Mouse (Mus musculus) layer of hippocampus, postnatal 14 days (tissue): ENCODE data around the gene Dlgap1. TPM values are rescaled to one million over a fixed set of nuclear protein-coding genes. Genes with fewer than 3 reads are reported as not detected.
A peak's percentile ranks its signal among the peaks of the same experiment; 100 is the strongest.

Source experiments
- DNase-seq, 2 experiments: peaks; one replicate each; pipeline ENCODE4 v3.0.0; 2021 to 2022; ENCODE audit warnings: low spot score in 2 of 2, mixed read lengths in 1 of 2
- total RNA-seq, 2 experiments: library from RNA; stranded (reverse); gene quantifications; 2 replicates each; pipeline ENCODE4 v1.2.3; 2021

Gene Dlgap1
- total RNA-seq, 2 experiments from 2014 or later: 370 to 411 TPM

DNA sequence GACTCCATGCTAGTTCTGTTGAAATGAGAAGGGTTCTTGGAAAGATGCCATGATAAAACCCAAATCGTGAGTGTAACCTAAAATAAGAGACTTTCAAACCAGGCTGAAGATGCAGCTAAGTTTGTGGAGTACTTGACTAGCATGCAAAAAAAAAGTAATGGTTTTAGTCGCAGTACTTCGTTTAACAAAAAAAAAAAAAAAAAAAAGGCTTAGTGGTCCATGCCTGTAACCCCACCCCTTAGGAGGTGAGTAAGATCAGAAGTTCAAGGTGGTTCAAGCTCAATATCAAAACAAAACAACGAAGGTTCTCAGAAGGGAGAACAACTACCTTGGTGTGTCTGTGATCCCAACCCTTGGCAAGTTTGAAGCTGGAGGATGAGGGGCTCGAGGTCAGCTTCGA lies 782.8 kb downstream of the Dlgap1 start:
- no peak for DNase-seq

GRCm38 (mm10) chr17:70753444-70754032 lies 784.7 kb downstream of the Dlgap1 start:
- DNase-seq: peak in 1 of 2 experiments; percentile 45

- no peak for DNase-seq
Measured at GRCm38 (mm10) chr17:70754041-70754440, 785.2 kb downstream of the Dlgap1 start.

GRCm38 (mm10) chr17:70754638-70755037 lies 785.8 kb downstream of the Dlgap1 start:
- no peak for DNase-seq

- DNase-seq: peak; percentile 80 to 84
Measured at GRCm38 (mm10) chr17:70755039-70755668, 786.3 kb downstream of the Dlgap1 start.

DNA sequence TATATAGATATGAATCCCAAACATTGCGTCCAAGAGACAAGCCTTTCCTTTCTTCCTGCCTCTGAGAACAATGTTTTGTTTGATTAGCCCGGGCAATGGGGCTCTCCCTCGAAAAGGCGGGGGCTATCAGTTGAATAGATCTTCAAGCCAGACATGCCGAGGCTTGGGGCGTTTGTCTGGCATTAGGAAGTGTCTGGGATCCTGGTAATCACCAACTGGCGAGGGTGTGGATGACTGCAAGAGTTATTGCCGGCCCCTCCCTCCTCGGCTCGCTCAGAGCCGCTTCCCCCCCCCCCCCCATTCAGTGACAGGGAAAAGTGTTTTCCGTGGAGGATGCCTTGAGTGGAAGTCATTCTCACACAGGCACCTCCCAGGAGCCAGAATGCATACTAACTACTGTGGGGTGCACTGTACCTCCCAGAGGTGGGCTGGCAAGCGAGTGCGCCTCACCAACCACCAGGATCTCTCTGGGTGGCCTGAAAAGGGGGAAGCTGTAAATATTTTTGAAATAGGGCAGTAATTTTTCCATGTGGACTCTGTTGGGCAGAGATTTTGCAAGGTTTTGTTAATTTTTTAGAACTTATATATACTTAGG lies 786.9 kb downstream of the Dlgap1 start:
- DNase-seq: no peak

GRCm38 (mm10) chr17:70762001-70762400 lies 793.1 kb downstream of the Dlgap1 start:
- DNase-seq: no peak

DNA sequence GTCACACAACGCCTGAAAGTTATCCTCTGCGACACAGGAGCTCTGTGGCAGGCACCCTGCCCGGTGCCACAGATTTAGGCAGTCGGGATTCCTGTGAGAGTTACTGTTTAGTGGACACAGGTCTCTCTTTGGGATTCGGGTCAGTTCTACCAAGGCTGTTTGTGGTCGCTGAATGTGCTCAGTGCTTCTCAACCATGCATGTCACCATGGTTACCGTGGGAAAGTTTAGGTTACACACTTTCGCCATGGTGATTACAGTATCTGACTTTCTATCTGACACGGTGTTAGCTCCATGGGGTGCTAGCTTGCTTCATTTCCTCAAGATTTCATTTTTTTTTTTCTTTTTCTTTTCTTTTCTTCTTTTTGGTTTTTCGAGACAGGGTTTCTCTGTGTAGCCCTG lies 793.8 kb downstream of the Dlgap1 start:
- DNase-seq: no peak

GRCm38 (mm10) chr17:70765337-70765736 lies 796.5 kb downstream of the Dlgap1 start:
- DNase-seq: no peak

DNA sequence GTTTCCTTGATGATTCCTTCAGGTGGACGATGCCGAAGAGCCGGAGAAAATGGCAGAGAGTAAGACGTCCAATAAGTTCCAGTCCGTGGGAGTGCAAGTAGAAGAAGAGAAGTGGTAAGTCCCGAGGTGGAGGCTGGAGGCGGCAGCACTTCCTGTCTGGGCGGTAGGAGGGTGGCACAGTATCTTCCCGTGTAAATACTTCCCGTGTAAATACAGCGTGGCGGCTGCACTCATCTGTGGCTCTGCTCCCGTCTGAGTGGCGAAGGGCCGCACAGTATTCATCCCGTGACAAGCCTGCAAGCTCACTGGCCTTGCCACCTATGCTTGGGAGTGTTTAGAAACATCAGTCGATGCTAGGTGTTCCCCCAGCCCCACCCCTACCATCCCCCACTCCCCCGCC lies 797.1 kb downstream of the Dlgap1 start:
- no peak for DNase-seq

DNA sequence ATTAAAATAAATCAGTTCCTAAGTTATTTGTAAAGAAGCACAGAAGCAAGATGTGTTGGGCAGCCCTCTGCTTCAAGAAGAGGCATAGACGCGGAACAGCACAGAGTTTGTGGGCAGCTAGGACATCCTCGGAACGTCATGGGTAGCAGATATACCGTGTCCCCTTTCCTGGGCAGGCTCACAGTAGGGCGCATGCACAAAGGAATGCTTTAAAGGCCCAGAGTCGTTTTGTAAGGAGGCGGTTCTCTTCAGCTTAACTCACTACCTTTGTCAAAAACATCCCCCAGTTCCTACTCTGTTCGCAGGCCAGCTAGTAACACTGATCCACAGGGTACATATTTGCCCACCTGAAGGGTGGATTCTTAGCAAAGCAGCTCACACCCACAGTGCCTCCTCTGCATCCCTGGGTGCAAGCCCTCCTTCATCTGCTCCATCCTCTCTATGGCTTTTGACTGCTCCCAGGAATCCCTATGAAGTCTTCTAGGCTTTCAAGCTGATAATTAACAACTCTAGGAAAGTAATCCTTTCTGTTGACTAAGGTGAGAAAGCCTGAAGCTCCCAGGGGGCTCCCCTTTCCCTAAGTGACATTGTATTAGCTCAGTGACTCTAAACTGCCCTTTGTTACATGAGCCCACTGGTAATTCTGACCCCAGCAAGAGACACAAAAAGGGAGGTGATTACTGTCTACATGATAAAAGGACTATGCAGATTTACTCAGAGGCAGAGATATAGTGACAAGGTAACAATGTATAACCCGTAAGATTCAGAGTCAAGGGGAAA lies 803.4 kb downstream of the Dlgap1 start:
- no peak for DNase-seq

DNA sequence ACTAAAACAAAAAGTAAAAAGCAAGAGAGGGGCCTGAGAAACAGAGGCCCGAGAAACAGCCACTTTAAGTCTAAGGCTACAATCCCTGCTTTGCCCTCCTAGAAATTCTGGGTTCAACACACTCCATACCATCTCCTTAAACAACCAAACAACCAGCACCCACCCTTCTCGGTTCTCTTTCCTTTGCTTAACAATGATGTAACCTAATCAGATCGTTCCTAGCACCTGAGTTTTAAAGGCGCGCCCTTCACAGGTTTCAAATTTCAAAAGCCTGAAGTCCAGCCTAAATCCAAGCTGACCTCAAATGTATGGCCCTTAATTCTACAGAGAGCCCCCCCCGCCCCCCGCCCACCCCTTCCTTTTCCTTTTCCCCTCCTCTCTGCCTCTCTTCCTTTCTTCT lies 810.9 kb downstream of the Dlgap1 start:
- DNase-seq: no peak

DNA sequence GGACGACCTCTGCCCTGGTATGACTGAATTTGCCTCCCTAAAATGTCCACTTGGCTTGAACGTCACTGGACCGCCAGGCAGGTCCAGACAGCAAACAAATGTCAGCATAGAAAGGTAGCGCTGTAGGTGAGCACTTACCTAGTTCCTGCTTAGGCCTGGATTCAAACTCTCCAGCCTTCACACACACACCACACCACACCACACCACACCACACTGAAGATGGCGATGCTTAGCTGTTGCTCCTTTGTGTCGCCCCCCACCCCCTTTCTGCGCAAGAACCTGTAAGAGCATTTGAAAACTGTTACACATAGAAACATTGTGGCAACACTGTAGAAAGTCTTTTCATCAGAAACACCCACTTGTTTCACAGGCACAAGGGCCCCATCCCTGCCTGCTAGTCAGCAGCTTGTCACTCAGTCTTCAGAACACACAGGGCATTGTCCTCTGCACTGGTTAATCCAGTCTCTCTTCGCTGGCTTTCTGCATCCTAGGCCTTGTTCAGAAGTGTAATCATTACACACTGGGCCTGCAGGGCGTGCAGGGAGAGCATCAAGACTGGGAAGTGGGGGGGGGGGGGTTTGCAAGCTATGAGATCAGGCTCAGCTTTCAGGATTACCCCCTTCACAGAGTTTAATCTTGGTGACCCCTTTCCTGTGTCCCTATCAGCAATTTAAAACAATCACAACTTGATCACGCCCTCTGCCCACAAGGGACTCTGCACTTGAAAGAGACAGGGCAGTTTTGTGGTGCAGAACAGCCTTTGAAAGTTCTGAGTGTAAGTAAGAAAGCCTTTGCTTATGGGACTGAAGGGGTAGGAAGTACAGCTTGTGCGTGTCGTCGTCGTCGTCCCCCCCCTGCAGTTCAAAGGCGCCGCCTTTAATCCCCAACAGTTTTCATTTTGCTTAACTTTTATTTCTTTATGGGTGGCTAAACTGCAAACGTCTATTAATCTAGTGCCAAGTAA lies 812.1 kb downstream of the Dlgap1 start:
- DNase-seq: no peak

GRCm38 (mm10) chr17:70783273-70783672 lies 814.4 kb downstream of the Dlgap1 start:
- no peak for DNase-seq

DNA sequence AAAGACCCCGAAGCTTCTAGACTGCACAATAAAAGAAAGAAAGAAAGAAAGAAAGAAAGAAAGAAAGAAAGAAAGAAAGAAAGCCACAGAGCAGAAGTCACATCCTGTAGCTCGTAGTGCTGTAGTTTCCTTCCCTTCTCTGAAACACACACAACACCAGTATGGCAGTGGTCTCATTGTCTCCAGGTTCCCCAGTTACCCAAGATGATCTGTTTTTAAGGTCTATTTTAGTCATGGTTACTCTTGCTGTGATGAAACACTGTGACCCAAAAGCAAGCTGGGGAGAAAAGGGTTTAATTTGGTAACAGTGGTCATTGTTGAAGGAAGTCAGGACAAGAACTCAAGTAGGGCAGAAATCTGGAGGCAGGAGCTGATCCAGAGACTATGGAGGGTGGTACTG lies 818.5 kb downstream of the Dlgap1 start:
- DNase-seq: no peak

DNA sequence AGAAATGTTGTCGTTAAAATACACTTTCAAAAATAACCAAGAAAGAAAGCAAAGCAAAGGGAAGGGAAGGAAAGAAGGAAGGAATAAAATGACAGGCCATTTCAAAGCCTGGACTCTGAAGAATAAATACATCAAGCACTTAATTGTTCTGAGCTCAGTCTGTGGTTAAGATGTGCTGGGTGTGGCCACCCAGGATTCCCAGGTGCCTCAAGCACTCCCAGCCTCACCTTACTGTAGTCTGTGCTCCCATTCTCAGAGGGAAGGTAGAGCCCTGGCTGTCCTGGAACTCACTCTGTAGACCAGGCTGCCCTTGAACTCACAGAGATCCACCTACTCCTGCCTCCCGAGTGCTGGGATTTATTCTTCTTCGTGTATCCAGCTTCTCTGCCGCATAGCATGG lies 821.9 kb downstream of the Dlgap1 start:
- DNase-seq: no peak

- no peak for DNase-seq
Measured at GRCm38 (mm10) chr17:70791596-70792275, 822.9 kb downstream of the Dlgap1 start.

DNA sequence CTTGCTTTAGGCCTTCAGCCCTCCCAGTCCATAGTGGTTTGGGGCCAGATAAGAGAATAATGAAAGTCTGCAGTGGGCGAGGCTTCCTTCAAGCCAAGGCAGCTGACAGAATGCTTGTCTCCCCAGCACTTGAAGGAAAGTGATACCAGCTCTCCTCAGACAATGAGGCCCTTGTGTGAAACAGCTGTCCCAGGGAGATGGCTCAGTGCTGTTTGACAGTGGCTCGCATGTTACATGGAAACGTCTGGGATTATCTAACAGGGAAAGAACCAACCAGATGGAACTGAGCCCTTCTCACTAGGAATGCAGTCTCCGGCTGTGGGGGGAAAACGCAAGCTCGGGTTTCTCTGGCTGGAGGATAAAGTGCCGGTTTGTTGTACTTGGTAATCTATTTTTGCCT lies 825.4 kb downstream of the Dlgap1 start:
- DNase-seq: peak; percentile 42 to 48

GRCm38 (mm10) chr17:70794722-70795121 lies 825.8 kb downstream of the Dlgap1 start:
- no peak for DNase-seq

DNA sequence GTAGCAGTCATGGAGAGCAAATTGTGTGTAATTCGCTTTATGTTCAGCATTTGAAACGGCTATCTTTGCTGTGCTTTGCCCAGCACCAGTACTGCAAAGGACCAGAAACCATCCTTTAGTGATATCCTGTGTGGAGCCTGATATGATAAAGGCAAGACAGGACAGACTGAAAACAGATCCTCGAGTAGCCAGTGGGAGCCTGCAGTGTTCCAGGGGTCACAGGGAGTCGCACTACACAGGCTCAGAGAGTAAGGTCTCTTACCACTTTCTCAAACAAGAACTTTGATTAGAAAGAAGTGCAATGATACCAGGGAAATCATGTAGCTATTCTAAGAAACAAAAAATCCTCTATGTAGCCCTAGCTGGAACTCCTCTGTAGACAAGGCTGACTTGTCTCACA lies 826.3 kb downstream of the Dlgap1 start:
- no peak for DNase-seq
